Mouse (Mus musculus) gastrocnemius, postnatal 36 days (tissue): ENCODE measurements around the gene Mcu. TPM values are rescaled to one million over a fixed set of nuclear protein-coding genes. Genes with fewer than 3 reads are reported as not detected.
A peak's percentile ranks its signal among the peaks of the same experiment; 100 is the strongest.

Experiments used
- DNase-seq, 2 experiments: peaks; one replicate each; pipeline ENCODE4 v3.0.0; 2022
- intact Hi-C: fragments of 180-260 bp; cut with DNase I; formaldehyde crosslinking; loops from one replicate; pipeline ENCODE4 v1.15.1; 2025
- total RNA-seq, 2 experiments: library from RNA; stranded (reverse); gene quantifications; 2 replicates each; pipeline ENCODE4 v1.2.3; 2021

Gene Mcu
- total RNA-seq, 2 experiments from 2014 or later, result 39.4 to 43.4 TPM

- peak in 1 of 2 experiments; percentile 18 for DNase-seq
- intact Hi-C loops, result no loop called here
Measured at GRCm38 (mm10) chr10:59541466-59541865, 75.0 kb downstream of the Mcu start.

GRCm38 (mm10) chr10:59540596-59540995, 75.9 kb downstream of the Mcu start:
- intact Hi-C loops, result no loop called here
- no peak for DNase-seq

- intact Hi-C loops, result no loop called here
- DNase-seq, result no peak
Measured at GRCm38 (mm10) chr10:59540081-59540480, 76.4 kb downstream of the Mcu start.

- intact Hi-C loops, result no loop called here
- DNase-seq, result peak in 1 of 2 experiments; percentile 17
Measured at GRCm38 (mm10) chr10:59539533-59539875, 77.0 kb downstream of the Mcu start.

- intact Hi-C loops, result no loop called here
- DNase-seq, result no peak
Measured at GRCm38 (mm10) chr10:59538767-59539532, 77.5 kb downstream of the Mcu start.

GRCm38 (mm10) chr10:59538063-59538462, 78.4 kb downstream of the Mcu start:
- DNase-seq, result no peak
- intact Hi-C loops, result no loop called here

GRCm38 (mm10) chr10:59537579-59537978, 78.9 kb downstream of the Mcu start:
- DNase-seq, result no peak
- intact Hi-C loops, result no loop called here

GRCm38 (mm10) chr10:59532256-59532655, 84.2 kb downstream of the Mcu start:
- DNase-seq, result no peak
- intact Hi-C loops, result no loop called here

GRCm38 (mm10) chr10:59527819-59528218, 88.7 kb downstream of the Mcu start:
- intact Hi-C loops, result no loop called here
- no peak for DNase-seq

- DNase-seq, result no peak
- intact Hi-C loops, result no loop called here
Measured at GRCm38 (mm10) chr10:59527311-59527710, 89.2 kb downstream of the Mcu start.

- intact Hi-C loops, result no loop called here
- no peak for DNase-seq
Measured at GRCm38 (mm10) chr10:59524675-59525074, 91.8 kb downstream of the Mcu start.

GRCm38 (mm10) chr10:59523826-59524331, 92.6 kb downstream of the Mcu start:
- intact Hi-C loops, result no loop called here
- DNase-seq, result no peak

- intact Hi-C loops, result no loop called here
- DNase-seq, result no peak
Measured at GRCm38 (mm10) chr10:59520701-59521100, 95.8 kb downstream of the Mcu start.

GRCm38 (mm10) chr10:59519411-59519810, 97.1 kb downstream of the Mcu start:
- intact Hi-C loops, result no loop called here
- no peak for DNase-seq

- intact Hi-C loops, result no loop called here
- DNase-seq, result no peak
Measured at GRCm38 (mm10) chr10:59517201-59517600, 99.3 kb downstream of the Mcu start.

GRCm38 (mm10) chr10:59514739-59515464, 101.6 kb downstream of the Mcu start:
- DNase-seq, result no peak
- intact Hi-C loops, result no loop called here

GRCm38 (mm10) chr10:59512173-59512572, 104.3 kb downstream of the Mcu start:
- intact Hi-C loops, result no loop called here
- no peak for DNase-seq

- DNase-seq, result no peak
- intact Hi-C loops, result no loop called here
Measured at GRCm38 (mm10) chr10:59511427-59511963, 105.0 kb downstream of the Mcu start.

- intact Hi-C loops, result no loop called here
Measured at GRCm38 (mm10) chr10:59510713-59511426, 105.6 kb downstream of the Mcu start.

GRCm38 (mm10) chr10:59509197-59509596, 107.3 kb downstream of the Mcu start:
- DNase-seq, result no peak
- intact Hi-C loops, result no loop called here

More at GRCm38 (mm10) chr10:59510713-59511426, 105.6 kb downstream of the Mcu start:
- DNase-seq, result no peak

- no peak for DNase-seq
- intact Hi-C loops, result no loop called here
Measured at GRCm38 (mm10) chr10:59506711-59507110, 109.8 kb downstream of the Mcu start.
